Mouse (Mus musculus) neural tube, embryonic 13.5 days (tissue): Measurements from ENCODE around the gene Ate1. TPM values are rescaled to one million over a fixed set of nuclear protein-coding genes. Genes with fewer than 3 reads are reported as not detected.
A peak's percentile ranks its signal among the peaks of the same experiment; 100 is the strongest.
"Not testable (repeated sequence)": the region's sequence is repeated elsewhere in the genome, so short reads cannot be mapped to it uniquely, and the experiment has no call there.

ENCODE experiments used
- ATAC-seq: fragments of 200-750 bp; cut with Nextera tagmentation; 2 replicates; pipeline ENCODE4 v1.8.0; 2017; ENCODE audit warnings: low read depth, mild to moderate bottlenecking, moderate TSS enrichment, moderate library complexity
- H3K27ac ChIP-seq: fragments of 300-500 bp; sonication (generic); replicated peaks from 2 replicates; pipeline ENCODE4 v1.5.1; 2015; ENCODE audit warnings: moderate library complexity, mild to moderate bottlenecking, inconsistent platforms
- H3K27me3 ChIP-seq: fragments of 300-500 bp; sonication (generic); 2 replicates; pipeline ENCODE4 v1.6.1; 2015; ENCODE audit warnings: mild to moderate bottlenecking, inconsistent platforms
- H3K36me3 ChIP-seq: fragments of 300-500 bp; sonication (generic); 2 replicates; pipeline ENCODE4 v1.6.1; 2015; ENCODE audit warnings: mild to moderate bottlenecking, inconsistent platforms
- H3K4me1 ChIP-seq: fragments of 300-500 bp; sonication (generic); replicated peaks from 2 replicates; pipeline ENCODE4 v1.6.1; 2015; ENCODE audit warnings: inconsistent platforms
- H3K4me2 ChIP-seq: fragments of 300-500 bp; sonication (generic); 2 replicates; pipeline ENCODE4 v1.6.1; 2015; ENCODE audit warnings: inconsistent platforms, mild to moderate bottlenecking, moderate library complexity
- H3K4me3 ChIP-seq: fragments of 300-500 bp; sonication (generic); 2 replicates; pipeline ENCODE4 v1.5.1; 2015; ENCODE audit warnings: mild to moderate bottlenecking, inconsistent platforms
- H3K9ac ChIP-seq: fragments of 300-500 bp; sonication (generic); 2 replicates; pipeline ENCODE4 v1.6.1; 2015; ENCODE audit warnings: moderate library complexity, mild to moderate bottlenecking, inconsistent platforms
- H3K9me3 ChIP-seq: fragments of 300-500 bp; sonication (generic); 2 replicates; pipeline ENCODE4 v1.6.1; 2016; ENCODE audit warnings: inconsistent platforms
- WGBS: fragments of 180-500 bp; shearing (Covaris S2); methylation state at CpG from one replicate; pipeline ENCODE4 v1.1.7; 2015; 5-methylcytosine and 5-hydroxymethylcytosine counted together
- polyA plus RNA-seq: library from polyadenylated mRNA; unstranded; fragments of >200 nt; fragmentation: Nextera tagmentation; extraction: Ambion mirVana; gene quantifications from 2 replicates; pipeline ENCODE4 v1.2.1, GENCODE M21; 2015

The Ate1 gene
- polyA plus RNA-seq, 1 experiment from 2014 or later: 90.9 TPM

DNA sequence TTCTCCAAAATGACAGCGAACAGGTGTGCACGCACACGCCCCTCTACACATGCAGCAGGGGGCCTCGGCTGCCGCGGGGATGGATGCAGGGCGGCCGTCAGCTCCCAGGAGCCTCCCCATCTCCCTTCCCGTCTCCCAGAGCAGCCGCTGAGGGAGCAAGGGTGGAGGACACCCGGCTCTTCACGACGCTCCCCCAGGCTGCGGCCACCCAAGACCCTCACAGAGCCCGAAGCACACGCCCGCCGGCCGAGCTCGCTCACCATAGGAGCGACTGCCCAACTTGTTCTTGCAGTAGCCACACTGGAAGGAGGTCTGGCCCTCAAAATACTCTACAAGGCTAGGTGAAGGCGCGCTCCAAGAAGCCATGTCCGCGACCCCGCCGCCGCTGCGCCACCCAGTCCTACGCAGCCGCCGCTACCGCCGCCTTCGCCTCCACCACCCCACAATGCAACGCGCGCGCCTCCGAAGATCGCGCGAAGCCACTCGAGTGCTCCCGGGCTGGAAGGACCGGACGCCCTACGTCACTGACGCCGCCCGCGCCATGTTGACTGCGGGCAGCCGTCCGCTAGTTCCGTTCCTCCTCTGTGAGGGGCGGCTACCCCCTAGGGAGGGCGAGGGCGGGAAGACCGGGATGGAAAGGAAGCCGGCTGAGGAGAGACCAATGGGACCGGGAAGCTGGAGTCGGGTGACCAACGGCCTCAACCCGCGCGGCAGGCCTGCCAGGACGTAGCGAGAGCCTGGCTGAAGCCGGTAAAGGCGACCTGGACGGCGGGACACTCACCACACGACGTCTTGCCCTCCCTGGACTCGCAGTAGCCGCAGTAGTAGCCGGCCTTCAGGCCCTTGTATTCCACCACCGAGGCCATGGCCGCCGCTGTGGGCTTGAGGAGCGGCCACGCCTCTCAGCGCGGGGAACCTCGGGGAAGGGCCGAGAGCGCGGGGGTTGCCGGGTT, 797 bp downstream of the Ate1 start:
- peak overlapping the region; percentile 84 for H3K4me3 ChIP-seq
- peaks cover 28% of the 10 kb centered on the region for H3K4me1 ChIP-seq
- peak overlapping the region; percentile 95 for H3K27ac ChIP-seq
- under 1% methylated on average over 90 of the region's 90 CpGs for WGBS
- peak overlapping the region; percentile 91 for H3K9ac ChIP-seq
- H3K4me2 ChIP-seq: peak overlapping the region; percentile 84
- no peaks in the 10 kb centered on the region for H3K27me3 ChIP-seq
- no peaks in the 10 kb centered on the region for H3K9me3 ChIP-seq
- 0 out of 2 replicates have a peak, but pooled peaks cover 6% of the 10 kb centered on the region for H3K36me3 ChIP-seq
- ATAC-seq: peak; percentile 97

DNA sequence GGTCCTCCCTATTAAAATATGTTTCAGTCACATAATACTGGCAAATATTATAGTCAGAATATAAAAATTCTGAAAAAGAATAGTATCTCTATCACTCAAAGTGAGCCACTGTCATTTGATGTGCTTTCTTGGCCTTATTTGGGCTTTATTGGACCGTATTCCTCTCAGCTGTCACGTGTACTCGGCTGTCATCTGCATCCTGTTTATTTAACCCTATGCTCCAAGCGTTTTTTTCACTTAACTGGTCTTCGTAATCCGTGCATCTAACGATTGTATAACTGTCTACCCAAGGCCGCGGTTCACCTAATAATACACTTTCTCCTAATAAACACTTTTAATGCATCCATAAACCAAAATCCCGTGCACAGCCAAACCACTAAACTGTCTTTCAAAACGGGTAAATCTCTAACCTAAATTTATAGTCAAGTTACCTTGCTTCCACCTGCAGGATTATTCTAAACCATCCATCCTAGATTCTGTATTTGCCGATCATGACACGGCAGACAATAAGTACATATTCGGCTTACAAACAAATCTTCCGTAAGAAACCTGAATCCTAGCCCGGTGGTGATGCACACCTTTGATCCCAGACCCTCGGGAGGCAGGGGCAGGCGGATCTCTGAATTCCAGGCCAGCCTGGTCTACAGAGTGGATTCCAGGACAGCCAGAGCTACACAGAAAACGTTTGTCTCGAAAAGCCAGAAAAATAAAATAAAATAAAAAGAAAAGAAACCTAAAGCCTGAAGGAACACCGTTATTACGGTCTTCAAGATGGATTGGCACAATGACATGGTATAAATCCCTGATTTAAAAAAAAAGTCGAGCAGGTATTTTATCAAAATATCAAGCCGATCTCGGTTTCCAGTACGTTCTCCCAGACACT, 1.7 kb downstream of the Ate1 start:
- peak overlapping the region; percentile 95 for H3K27ac ChIP-seq
- H3K9ac ChIP-seq: peak overlapping the region; percentile 91
- H3K27me3 ChIP-seq: no peaks in the 10 kb centered on the region
- H3K9me3 ChIP-seq: no peaks in the 10 kb centered on the region
- ATAC-seq: no peak
- H3K4me2 ChIP-seq: peak overlapping the region; percentile 84
- peak overlapping the region; percentile 84 for H3K4me3 ChIP-seq
- H3K4me1 ChIP-seq: peaks cover 28% of the 10 kb centered on the region
- H3K36me3 ChIP-seq: 0 out of 2 replicates have a peak, but pooled peaks cover 12% of the 10 kb centered on the region
- 46% methylated on average over 26 of the region's 26 CpGs for WGBS

DNA sequence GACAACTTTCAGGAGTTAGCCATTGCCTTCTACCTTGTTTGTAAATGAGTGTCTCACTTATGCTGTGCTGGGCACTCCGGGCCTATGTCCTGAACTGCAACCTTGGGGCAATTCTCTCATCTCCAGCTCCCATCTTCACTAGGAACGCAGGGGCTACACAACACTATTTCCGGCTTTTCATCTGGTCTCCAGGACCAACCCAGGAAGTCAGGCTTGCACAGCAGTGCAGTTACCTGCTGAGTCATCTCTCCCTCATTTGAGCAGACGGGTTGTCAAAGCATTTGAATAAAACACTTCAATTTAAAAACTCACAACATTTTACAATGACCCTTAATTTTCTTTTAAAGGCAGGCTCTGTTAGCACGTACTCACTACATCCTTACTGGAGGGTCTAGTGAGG, 9.9 kb downstream of the Ate1 start:
- Histone ChIP-seq H3K27me3 (no peaks in the 10 kb centered on the region), H3K27ac (no peak overlapping the region), H3K9me3 (no peaks in the 10 kb centered on the region), H3K4me3 (no peak overlapping the region), H3K9ac (no peak overlapping the region), H3K36me3 (peaks cover 75% of the 10 kb centered on the region), H3K4me1 (no peaks in the 10 kb centered on the region), H3K4me2 (no peak overlapping the region)
- ATAC-seq: no peak
- 91% methylated on average over 5 of the region's 5 CpGs for WGBS

DNA sequence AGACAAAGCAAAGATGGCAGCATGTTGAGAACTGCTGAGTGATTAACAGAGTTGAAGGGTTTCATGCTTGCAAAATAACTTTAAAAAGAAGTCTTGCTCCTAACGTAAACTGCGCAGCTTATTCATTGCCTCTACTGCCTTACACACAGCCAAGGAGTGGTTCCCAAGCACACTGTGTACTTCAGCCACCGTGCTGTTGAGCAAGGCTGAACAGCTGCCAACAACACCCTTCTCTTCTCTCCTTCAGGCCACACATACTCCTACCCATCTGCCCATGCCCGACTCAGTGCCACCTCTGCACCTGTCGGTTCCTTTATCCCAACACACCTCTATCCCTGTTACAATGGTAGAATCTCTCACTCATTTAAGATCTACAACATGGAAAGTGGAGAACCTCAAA, 17.2 kb downstream of the Ate1 start:
- Histone ChIP-seq H3K4me3 (no peak overlapping the region), H3K27ac (no peak overlapping the region), H3K9ac (no peak overlapping the region), H3K9me3 (no peaks in the 10 kb centered on the region), H3K4me1 (no peaks in the 10 kb centered on the region), H3K36me3 (peaks cover 68% of the 10 kb centered on the region), H3K4me2 (no peak overlapping the region), H3K27me3 (no peaks in the 10 kb centered on the region)
- ATAC-seq: no peak
- WGBS: 96% methylated on average over 5 of the region's 5 CpGs

DNA sequence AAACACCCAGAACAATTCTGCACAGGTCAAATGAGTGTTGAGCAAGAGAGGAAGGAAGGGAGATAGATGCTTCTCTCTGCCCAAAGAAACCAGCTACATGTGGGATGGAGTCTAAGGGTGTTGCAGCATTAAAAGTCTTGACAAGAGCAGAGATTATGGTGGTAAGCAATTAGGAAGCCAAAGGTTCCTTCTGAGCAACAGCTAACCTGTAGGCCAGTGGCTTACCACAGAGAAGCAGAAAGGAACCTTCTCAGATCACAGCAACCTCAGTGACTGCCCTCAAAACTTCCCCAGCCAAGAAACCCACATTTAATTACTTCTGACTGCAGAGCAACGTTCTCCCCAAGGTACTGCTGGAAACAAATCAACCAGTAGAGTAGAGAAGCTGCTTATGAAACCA, 18.7 kb downstream of the Ate1 start:
- no peak overlapping the region for H3K4me3 ChIP-seq
- H3K36me3 ChIP-seq: peaks cover 56% of the 10 kb centered on the region
- H3K4me1 ChIP-seq: no peaks in the 10 kb centered on the region
- no peaks in the 10 kb centered on the region for H3K9me3 ChIP-seq
- H3K4me2 ChIP-seq: no peak overlapping the region
- WGBS: 88% methylated on average over 1 of the region's 1 CpGs
- H3K9ac ChIP-seq: no peak overlapping the region
- ATAC-seq: no peak
- H3K27me3 ChIP-seq: no peaks in the 10 kb centered on the region
- no peak overlapping the region for H3K27ac ChIP-seq

DNA sequence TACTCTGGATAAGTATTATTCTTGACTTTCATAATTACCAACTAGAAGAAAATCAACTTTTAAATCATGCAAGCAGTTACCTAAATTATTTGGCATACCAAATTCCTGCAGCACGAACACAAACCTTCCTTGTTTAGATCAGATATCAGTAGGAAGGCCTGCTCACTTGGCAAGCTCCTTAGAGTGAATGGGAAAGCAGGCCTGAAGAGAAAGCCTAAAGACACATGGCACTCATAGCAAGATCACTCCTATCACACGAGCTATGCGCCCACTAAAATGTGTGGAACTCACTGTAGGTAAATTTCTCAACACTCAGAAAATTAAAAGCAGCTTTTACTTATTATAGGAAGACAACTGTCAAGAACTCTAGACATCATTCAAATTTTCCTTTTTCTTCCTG, 26.8 kb downstream of the Ate1 start:
- 88% methylated on average over 3 of the region's 3 CpGs for WGBS
- Histone ChIP-seq H3K27ac (no peak overlapping the region), H3K4me3 (no peak overlapping the region), H3K4me2 (no peak overlapping the region), H3K27me3 (no peaks in the 10 kb centered on the region), H3K9me3 (no peaks in the 10 kb centered on the region), H3K4me1 (peaks cover 8% of the 10 kb centered on the region), H3K36me3 (peaks cover 19% of the 10 kb centered on the region), H3K9ac (no peak overlapping the region)
- no peak for ATAC-seq

DNA sequence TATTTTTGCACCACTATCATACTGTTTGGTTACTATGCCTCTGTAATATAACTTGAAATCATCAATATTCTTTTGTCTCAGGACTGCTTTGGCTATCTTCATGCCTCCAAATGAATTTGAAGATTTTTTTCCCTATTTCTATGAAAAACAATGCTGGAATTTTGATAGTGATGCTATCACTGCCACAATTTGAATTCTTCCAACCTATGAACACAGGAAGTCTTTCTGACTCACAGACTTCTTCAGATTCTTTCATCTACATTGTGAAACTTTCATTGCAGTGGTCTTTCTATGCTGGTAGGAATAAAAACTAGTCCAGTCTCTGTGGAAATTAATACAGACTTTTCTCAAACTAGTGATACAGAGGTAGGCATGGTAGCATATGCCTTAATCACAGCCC, 28.1 kb downstream of the Ate1 start:
- Histone ChIP-seq H3K9me3 (no peaks in the 10 kb centered on the region), H3K4me3 (no peak overlapping the region), H3K36me3 (peaks cover 28% of the 10 kb centered on the region), H3K4me1 (peaks cover 8% of the 10 kb centered on the region), H3K4me2 (no peak overlapping the region), H3K9ac (no peak overlapping the region), H3K27me3 (no peaks in the 10 kb centered on the region), H3K27ac (no peak overlapping the region)
- ATAC-seq: no peak

DNA sequence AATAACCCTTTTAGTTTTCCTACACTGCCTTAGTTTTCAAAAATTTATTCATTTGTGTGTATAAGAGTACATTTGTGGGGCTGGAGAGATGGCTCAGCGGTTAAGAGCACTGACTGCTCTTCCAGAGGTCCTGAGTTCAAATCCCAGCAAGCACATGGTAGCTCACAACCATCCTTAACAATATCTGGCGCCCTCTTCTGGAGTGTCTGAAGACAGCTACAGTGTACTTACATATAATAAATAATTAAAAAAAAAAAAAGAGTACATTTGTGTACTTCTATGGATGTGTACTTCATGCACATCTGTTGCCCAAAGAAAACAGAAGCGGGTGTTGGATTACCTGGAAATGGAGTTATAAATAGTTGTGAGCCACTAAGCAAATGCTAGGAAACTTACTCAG, 41.2 kb downstream of the Ate1 start:
- peaks cover 18% of the 10 kb centered on the region for H3K36me3 ChIP-seq
- WGBS: 92% methylated on average over 3 of the region's 3 CpGs
- H3K27me3 ChIP-seq, H3K4me2 ChIP-seq, H3K9me3 ChIP-seq, H3K4me1 ChIP-seq, ATAC-seq, H3K4me3 ChIP-seq, H3K27ac ChIP-seq, H3K9ac ChIP-seq: not testable (repeated sequence)

DNA sequence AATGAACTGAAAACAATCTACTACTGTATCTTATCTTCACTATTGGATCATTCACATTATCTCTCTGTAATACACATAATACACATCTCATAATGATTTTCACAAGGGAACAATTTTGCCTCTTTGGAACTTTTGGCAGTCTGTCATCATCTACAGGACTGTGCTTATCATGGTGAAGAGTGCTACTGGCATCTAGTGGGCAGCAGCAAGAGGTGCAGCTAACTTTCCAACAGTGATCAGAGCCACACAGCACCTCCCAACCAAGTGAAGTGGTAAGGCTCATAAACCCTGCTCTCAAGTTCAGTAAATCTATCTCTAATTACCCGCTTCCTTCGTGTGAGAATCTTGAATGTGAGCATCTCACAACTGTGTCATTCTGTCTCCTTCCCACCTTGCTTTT, 44.2 kb downstream of the Ate1 start:
- peaks cover 27% of the 10 kb centered on the region for H3K4me1 ChIP-seq
- H3K9me3 ChIP-seq: no peaks in the 10 kb centered on the region
- H3K27me3 ChIP-seq: no peaks in the 10 kb centered on the region
- no peak overlapping the region for H3K4me2 ChIP-seq
- no peak overlapping the region for H3K4me3 ChIP-seq
- no peak overlapping the region for H3K27ac ChIP-seq
- H3K36me3 ChIP-seq: peaks cover 17% of the 10 kb centered on the region
- WGBS: 13% methylated on average over 2 of the region's 2 CpGs
- no peak overlapping the region for H3K9ac ChIP-seq
- peak; percentile 76; the same call in 1 of the 2 replicates for ATAC-seq

DNA sequence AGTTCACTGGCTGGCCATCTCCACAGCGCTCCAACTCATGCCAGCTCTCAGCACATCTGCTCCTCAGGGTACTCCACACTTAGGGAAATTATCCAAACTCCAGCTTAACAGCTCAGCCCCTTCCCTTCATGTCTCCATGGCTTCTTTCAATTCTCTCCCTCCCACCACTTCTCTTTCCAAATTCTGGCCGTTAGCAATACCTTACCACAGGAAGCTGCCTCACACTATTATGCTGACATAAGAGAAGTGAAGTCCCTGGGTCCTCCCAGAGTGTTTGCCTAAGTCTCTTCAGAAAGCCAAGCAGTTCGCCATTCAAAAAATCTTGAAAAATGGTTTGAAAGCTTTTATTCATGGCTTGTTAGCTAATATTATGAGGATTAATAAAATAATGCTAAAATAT, 46.3 kb downstream of the Ate1 start:
- H3K36me3 ChIP-seq: peaks cover under 1% of the 10 kb centered on the region
- H3K27me3 ChIP-seq: no peaks in the 10 kb centered on the region
- WGBS: 63% methylated on average over 3 of the region's 3 CpGs
- peaks cover 39% of the 10 kb centered on the region for H3K4me1 ChIP-seq
- no peak overlapping the region for H3K27ac ChIP-seq
- no peak overlapping the region for H3K4me3 ChIP-seq
- no peak overlapping the region for H3K4me2 ChIP-seq
- H3K9me3 ChIP-seq: no peaks in the 10 kb centered on the region
- no peak overlapping the region for H3K9ac ChIP-seq
- ATAC-seq: no peak

DNA sequence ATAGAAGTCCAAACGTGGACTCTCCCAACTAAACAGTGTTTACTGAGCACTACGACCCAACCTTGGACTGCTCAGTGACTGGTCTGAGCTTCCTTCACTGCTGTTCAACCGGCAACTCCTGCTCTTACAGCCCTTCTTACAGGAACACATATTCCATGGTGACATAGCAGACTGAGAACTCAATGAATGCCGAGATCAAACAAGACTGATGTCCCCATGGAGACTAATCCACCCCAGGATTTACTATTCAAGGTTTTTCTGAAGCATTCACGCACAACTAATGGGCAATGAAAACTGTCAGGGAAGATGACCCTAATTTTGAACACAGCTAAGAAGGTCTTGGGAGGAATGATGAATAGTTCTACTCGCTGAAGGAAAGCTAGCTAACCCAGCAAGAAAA, 47.5 kb downstream of the Ate1 start:
- H3K9me3 ChIP-seq: no peaks in the 10 kb centered on the region
- H3K36me3 ChIP-seq: no peaks in the 10 kb centered on the region
- no peaks in the 10 kb centered on the region for H3K27me3 ChIP-seq
- no peak overlapping the region for H3K4me2 ChIP-seq
- no peak overlapping the region for H3K27ac ChIP-seq
- no peak overlapping the region for H3K9ac ChIP-seq
- H3K4me3 ChIP-seq: no peak overlapping the region
- 13% methylated on average over 6 of the region's 6 CpGs for WGBS
- ATAC-seq: no peak
- H3K4me1 ChIP-seq: peaks cover 39% of the 10 kb centered on the region

DNA sequence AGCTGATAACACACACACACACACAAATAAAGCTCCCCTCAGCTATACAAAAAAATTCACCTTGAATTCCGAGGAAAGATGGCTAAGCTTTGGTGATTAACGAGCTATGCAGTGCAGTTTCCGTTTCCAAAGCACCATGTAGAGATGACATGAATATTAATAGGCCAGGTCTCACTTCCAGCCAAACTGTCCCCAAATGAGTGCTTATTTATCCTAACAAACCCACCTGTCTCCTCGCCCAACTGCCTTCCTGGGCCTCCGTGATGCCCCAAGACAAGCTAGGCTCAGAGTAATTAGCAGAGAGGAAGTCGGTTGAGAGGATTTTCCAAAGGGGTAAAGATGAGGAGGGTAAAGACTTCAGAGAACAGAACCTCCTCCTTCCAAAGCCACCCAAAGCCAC, 49.1 kb downstream of the Ate1 start:
- H3K4me1 ChIP-seq: peaks cover 39% of the 10 kb centered on the region
- H3K36me3 ChIP-seq: no peaks in the 10 kb centered on the region; the same call in 1 of the 2 replicates
- WGBS: 19% methylated on average over 6 of the region's 6 CpGs
- no peak overlapping the region for H3K4me2 ChIP-seq
- H3K9ac ChIP-seq: no peak overlapping the region
- H3K27me3 ChIP-seq: no peaks in the 10 kb centered on the region
- no peak for ATAC-seq
- no peak overlapping the region for H3K4me3 ChIP-seq
- no peaks in the 10 kb centered on the region for H3K9me3 ChIP-seq
- H3K27ac ChIP-seq: no peak overlapping the region
